In the genomic region with DNA sequence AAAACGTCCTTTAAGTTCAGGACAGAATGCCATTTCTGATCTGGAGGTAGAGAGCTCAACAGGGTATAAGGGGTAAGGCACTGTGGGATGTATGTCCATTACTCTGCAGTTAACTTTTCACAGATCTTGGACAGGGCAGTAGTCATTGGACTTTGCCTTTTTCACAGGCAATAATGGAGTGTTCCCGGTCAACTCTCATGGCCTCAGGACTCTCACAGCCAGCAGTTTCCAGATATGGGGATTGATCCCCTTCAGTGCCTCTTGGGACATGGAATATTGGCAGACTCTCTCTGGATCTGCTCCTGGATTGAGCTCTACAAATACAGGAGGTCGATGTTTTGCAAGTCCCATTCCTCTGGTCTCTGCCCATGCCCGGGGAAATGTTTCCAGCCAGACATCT, we compare ENCODE assay signal across 23 mouse cellular contexts. TPM values are rescaled to one million over a fixed set of nuclear protein-coding genes. Genes with fewer than 3 reads are reported as not detected.
DNase-seq lines count a peak whose midpoint lies in the region; ATAC-seq and TF ChIP-seq lines count a peak whose summit lies in the region.
"Had no signal": no experiment of that assay in that cellular context is flagged by ENCODE, and none has a peak within 500 bp of the region (broad histone marks: within the 10 kb centered on the region; RNA-seq: fewer than 3 reads in every experiment).

No protein-coding gene starts in this region.

- H3K27ac ChIP-seq in forebrain, embryonic 10.5 days = no peak overlapping the region
- H3K27ac ChIP-seq in forebrain, embryonic 13.5 days = no peak overlapping the region
- no peak overlapping the region; the same call in 1 of the 2 replicates for H3K27ac ChIP-seq in kidney, postnatal 0 days
- H3K27ac ChIP-seq in kidney, embryonic 15.5 days = no peak overlapping the region
- H3K27ac ChIP-seq: embryonic facial prominence, embryonic 15.5 days; heart, adult 2 months; hindbrain, embryonic 10.5 days had no signal

- no peak for ATAC-seq in forebrain, embryonic 13.5 days
- ATAC-seq in kidney, postnatal 0 days (replicated peaks; ENCODE audit: low FRiP score, low read depth) = peak; percentile 50; the same call in 1 of the 2 replicates
- no peak for ATAC-seq in kidney, embryonic 15.5 days (replicated peaks; ENCODE audit: low FRiP score)
- ATAC-seq: CD4-positive, CD25-positive, alpha-beta regulatory T cell, adult 4 months; forebrain, embryonic 16.5 days had no signal

- no peak overlapping the region for H3K4me3 ChIP-seq in forebrain, embryonic 10.5 days
- no peak overlapping the region for H3K4me3 ChIP-seq in forebrain, embryonic 13.5 days
- H3K4me3 ChIP-seq in kidney, postnatal 0 days (replicated peaks; ENCODE audit: low read depth, low read length) = no peak overlapping the region
- no peak overlapping the region for H3K4me3 ChIP-seq in kidney, embryonic 15.5 days (replicated peaks)
- H3K4me3 ChIP-seq: embryonic facial prominence, embryonic 15.5 days; erythroblast, embryonic 14.5 days; heart, adult 2 months; heart, embryonic 12.5 days; hindbrain, embryonic 10.5 days had no signal

- no peaks in the 10 kb centered on the region for H3K27me3 ChIP-seq in forebrain, embryonic 10.5 days (ENCODE audit: poor library complexity, severe bottlenecking)
- H3K27me3 ChIP-seq in forebrain, embryonic 13.5 days = no peaks in the 10 kb centered on the region
- H3K27me3 ChIP-seq in kidney, postnatal 0 days (ENCODE audit: insufficient read depth, low read length) = no peaks in the 10 kb centered on the region
- no peaks in the 10 kb centered on the region for H3K27me3 ChIP-seq in kidney, embryonic 15.5 days
- H3K27me3 ChIP-seq: embryonic facial prominence, embryonic 15.5 days; heart, embryonic 12.5 days had no signal

- DNase-seq in forebrain, embryonic 10.5 days (ENCODE audit: extremely low spot score, low spot score) = peak; percentile 4
- peak; percentile 26 for DNase-seq in kidney, adult 18-20 months
- no peak for DNase-seq in kidney, postnatal 4 days
- DNase-seq in kidney, postnatal 0 days (ENCODE audit: low spot score) = no peak
- peak; percentile 14 for DNase-seq in NIH3T3 (ENCODE audit: low read depth)
- no peak for DNase-seq in testis, postnatal 10 days (ENCODE audit: low spot score)
- DNase-seq: adrenal gland, postnatal 10 days; B cell, adult 2 months; cerebellum, adult 11 months; cerebellum, adult 8-10 months; cerebellum, postnatal 14 days; embryo, embryonic 11 days; gastrocnemius, postnatal 10 days; heart, adult 2 months had no signal

- H3K4me2 ChIP-seq in forebrain, embryonic 13.5 days = no peak overlapping the region
- no peak overlapping the region for H3K4me2 ChIP-seq in kidney, postnatal 0 days (ENCODE audit: low read length)
- H3K4me2 ChIP-seq in kidney, embryonic 15.5 days = no peak overlapping the region
- H3K4me2 ChIP-seq: embryonic facial prominence, embryonic 15.5 days; heart, embryonic 12.5 days had no signal

- H3K9ac ChIP-seq in forebrain, embryonic 13.5 days = no peak overlapping the region
- H3K9ac ChIP-seq in kidney, postnatal 0 days (ENCODE audit: low read depth, low read length) = no peak overlapping the region
- no peak overlapping the region for H3K9ac ChIP-seq in kidney, embryonic 15.5 days
- H3K9ac ChIP-seq: embryonic facial prominence, embryonic 15.5 days; heart, embryonic 12.5 days had no signal

- WGBS in forebrain, embryonic 10.5 days = 85% methylated on average over 4 of the region's 4 CpGs
- WGBS in forebrain, embryonic 13.5 days = 88% methylated on average over 4 of the region's 4 CpGs
- 79% methylated on average over 4 of the region's 4 CpGs for WGBS in kidney, postnatal 0 days
- 82% methylated on average over 4 of the region's 4 CpGs for WGBS in kidney, embryonic 15.5 days

- TF ChIP-seq CTCF in kidney, postnatal 0 days (IDR thresholded peaks at IDR 0.05; ENCODE audit: low read depth) = no peak

- H3K4me1 ChIP-seq in forebrain, embryonic 10.5 days = no peaks in the 10 kb centered on the region
- H3K4me1 ChIP-seq in forebrain, embryonic 13.5 days = no peaks in the 10 kb centered on the region
- H3K4me1 ChIP-seq in kidney, postnatal 0 days (replicated peaks; ENCODE audit: insufficient read depth, low read length) = no peaks in the 10 kb centered on the region
- H3K4me1 ChIP-seq in kidney, embryonic 15.5 days = peaks cover 12% of the 10 kb centered on the region
- H3K4me1 ChIP-seq: embryonic facial prominence, embryonic 15.5 days; heart, embryonic 12.5 days; hindbrain, embryonic 10.5 days had no signal

- no peaks in the 10 kb centered on the region for H3K36me3 ChIP-seq in forebrain, embryonic 10.5 days (replicated peaks)
- H3K36me3 ChIP-seq in forebrain, embryonic 13.5 days (ENCODE audit: poor library complexity, severe bottlenecking) = no peaks in the 10 kb centered on the region
- no peaks in the 10 kb centered on the region for H3K36me3 ChIP-seq in kidney, postnatal 0 days (ENCODE audit: insufficient read depth, low read length)
- no peaks in the 10 kb centered on the region for H3K36me3 ChIP-seq in kidney, embryonic 15.5 days
- H3K36me3 ChIP-seq: embryonic facial prominence, embryonic 15.5 days; G1E; heart, embryonic 12.5 days; hindbrain, embryonic 10.5 days had no signal

- no peaks in the 10 kb centered on the region for H3K9me3 ChIP-seq in forebrain, embryonic 10.5 days
- no peaks in the 10 kb centered on the region for H3K9me3 ChIP-seq in forebrain, embryonic 13.5 days (replicated peaks)
- H3K9me3 ChIP-seq in kidney, postnatal 0 days (replicated peaks; ENCODE audit: low read length) = no peaks in the 10 kb centered on the region
- H3K9me3 ChIP-seq in kidney, embryonic 15.5 days (replicated peaks) = no peaks in the 10 kb centered on the region
- H3K9me3 ChIP-seq: embryonic facial prominence, embryonic 15.5 days; G1E; heart, embryonic 12.5 days; hindbrain, embryonic 10.5 days had no signal

RNA-seq across cellular contexts. Expression of a gene that starts 2.9 kb away (rescaled TPM):
- polyA plus RNA-seq in forebrain, embryonic 10.5 days (2016; fragmentation: Nextera tagmentation; extraction: Ambion mirVana) = 0.20 and 0.67 TPM in 2 replicates
- 0.10 and 0.13 TPM in 2 replicates for polyA plus RNA-seq in forebrain, embryonic 13.5 days (2015; fragmentation: Nextera tagmentation; extraction: Ambion mirVana)
- 1.3 and 1.4 TPM in 2 replicates for polyA plus RNA-seq in kidney, postnatal 0 days (2015; fragmentation: Nextera tagmentation; extraction: Ambion mirVana)
- polyA plus RNA-seq in kidney, embryonic 15.5 days (2015; fragmentation: Nextera tagmentation; extraction: Ambion mirVana) = 0.86 and 1.1 TPM in 2 replicates
- polyA plus RNA-seq: G1E had no signal

RNA-seq across cellular contexts. Expression of a gene that starts 49.5 kb away (rescaled TPM):
- polyA plus RNA-seq in forebrain, embryonic 10.5 days (2016; fragmentation: Nextera tagmentation; extraction: Ambion mirVana) = 20.7 and 21.6 TPM in 2 replicates
- 20.6 and 25.4 TPM in 2 replicates for polyA plus RNA-seq in forebrain, embryonic 13.5 days (2015; fragmentation: Nextera tagmentation; extraction: Ambion mirVana)
- 35.4 and 40.9 TPM in 2 replicates for polyA plus RNA-seq in kidney, postnatal 0 days (2015; fragmentation: Nextera tagmentation; extraction: Ambion mirVana)
- 51.6 and 52.5 TPM in 2 replicates for polyA plus RNA-seq in kidney, embryonic 15.5 days (2015; fragmentation: Nextera tagmentation; extraction: Ambion mirVana)

Comparison
In these comparisons a context has a peak if more than half of its experiments do, and no peak if none do; other contexts are left out.
1. DNase-seq: peak in forebrain, embryonic 10.5 days (single experiment), kidney, adult 18-20 months (single experiment) and NIH3T3 (single experiment); none in kidney, postnatal 4 days (0 of 2), kidney, postnatal 0 days (single experiment) and testis, postnatal 10 days (single experiment).